15 mouse cellular contexts compared by ENCODE assay signal in genomic region chr6:146544622-146545021, GRCm38 (mm10). TPM values are rescaled to one million over a fixed set of nuclear protein-coding genes. Genes with fewer than 3 reads are reported as not detected.
A peak's percentile ranks its signal among the peaks of the same experiment; 100 is the strongest.
DNase-seq lines count a peak whose midpoint lies in the region; ATAC-seq and TF ChIP-seq lines count a peak whose summit lies in the region.
"Had no signal": no experiment of that assay in that cellular context is flagged by ENCODE, and none has a peak within 500 bp of the region (broad histone marks: within the 10 kb centered on the region; RNA-seq: fewer than 3 reads in every experiment).

No protein-coding gene starts in this region.

- no peaks in the 10 kb centered on the region for H3K27me3 ChIP-seq in heart, embryonic 16.5 days (ENCODE audit: control insufficient read depth, insufficient read depth, low read length)
- H3K27me3 ChIP-seq in cerebellum, adult 2 months (ENCODE audit: control insufficient read depth, insufficient read depth, low read length): no peaks in the 10 kb centered on the region; the same call in 1 of the 2 replicates
- H3K27me3 ChIP-seq: embryonic facial prominence, embryonic 12.5 days; forebrain, embryonic 12.5 days; limb, embryonic 12.5 days had no signal

- H3K36me3 ChIP-seq in heart, embryonic 16.5 days (ENCODE audit: control insufficient read depth, insufficient read depth): peaks cover 17% of the 10 kb centered on the region

- H3K9ac ChIP-seq in heart, embryonic 16.5 days (ENCODE audit: low read length): peak overlapping the region; percentile 49
- H3K9ac ChIP-seq: embryonic facial prominence, embryonic 12.5 days; forebrain, embryonic 12.5 days; limb, embryonic 12.5 days had no signal

- WGBS in heart, embryonic 16.5 days: 83% methylated on average over 1 of the region's 1 CpGs
- 94% methylated on average over 1 of the region's 1 CpGs for WGBS in cerebellum, adult 2 months

- H3K4me2 ChIP-seq in heart, embryonic 16.5 days (ENCODE audit: low read depth, low read length): peak overlapping the region; percentile 34; the same call in 1 of the 2 replicates
- H3K4me2 ChIP-seq: embryonic facial prominence, embryonic 12.5 days; forebrain, embryonic 12.5 days; limb, embryonic 12.5 days had no signal

- peaks cover 13% of the 10 kb centered on the region for H3K4me1 ChIP-seq in heart, embryonic 16.5 days (ENCODE audit: control insufficient read depth, insufficient read depth, low read length)
- H3K4me1 ChIP-seq in cerebellum, adult 2 months (ENCODE audit: control insufficient read depth, insufficient read depth, low read length): no peaks in the 10 kb centered on the region
- H3K4me1 ChIP-seq: embryonic facial prominence, embryonic 12.5 days; forebrain, embryonic 12.5 days; limb, embryonic 12.5 days had no signal

- ATAC-seq in heart, embryonic 16.5 days (replicated peaks; ENCODE audit: extremely low read depth, insufficient read depth, low FRiP score): no peak

- TF ChIP-seq POLR2A in cerebellum, adult 2 months (IDR thresholded peaks at IDR 0.05; ENCODE audit: borderline replicate concordance, insufficient read depth, low read length): no peak

- no peak for TF ChIP-seq CTCF in cerebellum, adult 2 months (IDR thresholded peaks at IDR 0.05; ENCODE audit: borderline replicate concordance, insufficient read depth, low read depth, low read length)

- no peaks in the 10 kb centered on the region for H3K9me3 ChIP-seq in heart, embryonic 16.5 days (replicated peaks; ENCODE audit: control insufficient read depth, low read length)
- H3K9me3 ChIP-seq: embryonic facial prominence, embryonic 12.5 days; forebrain, embryonic 12.5 days; limb, embryonic 12.5 days had no signal

- no peak overlapping the region for H3K4me3 ChIP-seq in heart, embryonic 16.5 days (ENCODE audit: low read length)
- H3K4me3 ChIP-seq in cerebellum, adult 2 months (replicated peaks; ENCODE audit: insufficient read depth, low read depth, low read length): no peak overlapping the region
- H3K4me3 ChIP-seq: embryonic facial prominence, embryonic 12.5 days; forebrain, embryonic 12.5 days; limb, embryonic 12.5 days had no signal

- DNase-seq in heart, adult 9 months (ENCODE audit: low spot score in 2 of 2): no peak
- DNase-seq in retina, embryonic 14.5 days (ENCODE audit: low spot score): peak; percentile 11
- DNase-seq in retina, postnatal 1 day: no peak
- DNase-seq in MEL-GATA-1-ER (ENCODE audit: extremely low read depth, low read depth): peak; percentile 4
- no peak for DNase-seq in c-Kit-positive CD71-positive TER-119-positive erythroid progenitor cells, embryonic 14.5 days (ENCODE audit: low spot score)
- DNase-seq in cerebellum, adult 2 months: no peak
- DNase-seq: cerebellum, adult 9-11 months; gastrocnemius, postnatal 10 days; kidney, postnatal 14 days; lung, adult 18-20 months; right cerebral cortex, postnatal 14 days had no signal

- peak overlapping the region; percentile 93 for H3K27ac ChIP-seq in heart, embryonic 16.5 days (ENCODE audit: low read length)
- H3K27ac ChIP-seq in cerebellum, adult 2 months (ENCODE audit: insufficient read depth, low read length): no peak overlapping the region
- H3K27ac ChIP-seq: embryonic facial prominence, embryonic 12.5 days; forebrain, embryonic 12.5 days; limb, embryonic 12.5 days had no signal

RNA-seq across cellular contexts. Expression of gene Fgfr1op2, which starts 32.4 kb away (rescaled TPM):
- polyA plus RNA-seq in heart, embryonic 16.5 days (2015; fragmentation: Nextera tagmentation; extraction: Ambion mirVana): 89.3 and 104 TPM in 2 replicates
- polyA plus RNA-seq in cerebellum, adult 2 months (2012; rRNA removed): 62.5 and 64.0 TPM in 2 replicates

RNA-seq across cellular contexts. Expression of gene Ints13, which starts 33.0 kb away (rescaled TPM):
- polyA plus RNA-seq in heart, embryonic 16.5 days (2015; fragmentation: Nextera tagmentation; extraction: Ambion mirVana): 51.0 and 59.1 TPM in 2 replicates
- polyA plus RNA-seq in cerebellum, adult 2 months (2012; rRNA removed): 67.3 and 72.8 TPM in 2 replicates

RNA-seq across cellular contexts. Expression of gene Itpr2, which starts 42.6 kb away (rescaled TPM):
- 39.4 and 49.4 TPM in 2 replicates for polyA plus RNA-seq in heart, embryonic 16.5 days (2015; fragmentation: Nextera tagmentation; extraction: Ambion mirVana)
- 6.6 and 6.7 TPM in 2 replicates for polyA plus RNA-seq in cerebellum, adult 2 months (2012; rRNA removed)

Comparison
In these comparisons a context has a peak if more than half of its experiments do, and no peak if none do; other contexts are left out.
1. DNase-seq: peak in retina, embryonic 14.5 days (single experiment) and MEL-GATA-1-ER (single experiment); none in heart, adult 9 months (0 of 2), retina, postnatal 1 day (single experiment), c-Kit-positive CD71-positive TER-119-positive erythroid progenitor cells, embryonic 14.5 days (single experiment) and cerebellum, adult 2 months (0 of 2).